Mouse (Mus musculus) kidney, embryonic 16.5 days (tissue): ENCODE results near the gene Ctdnep1. TPM values are rescaled to one million over a fixed set of nuclear protein-coding genes. Genes with fewer than 3 reads are reported as not detected.

ENCODE experiments used
- ATAC-seq: fragments of 200-750 bp; cut with Nextera tagmentation; 2 replicates; pipeline ENCODE4 v1.8.0; 2017; ENCODE audit warnings: moderate TSS enrichment; ENCODE audit not compliant: low FRiP score, low TSS enrichment
- H3K27ac ChIP-seq: fragments of 300-500 bp; sonication (generic); 2 replicates; pipeline ENCODE4 v1.5.1; 2014; ENCODE audit warnings: low read length
- H3K27me3 ChIP-seq: fragments of 300-500 bp; sonication (generic); 2 replicates; pipeline ENCODE4 v1.6.1; 2014; ENCODE audit warnings: low read length, control low read depth, mixed read lengths; ENCODE audit not compliant: insufficient read depth
- H3K36me3 ChIP-seq: fragments of 300-500 bp; sonication (generic); 2 replicates; pipeline ENCODE4 v1.6.1; 2014; ENCODE audit warnings: low read length, control low read depth, mixed read lengths; ENCODE audit not compliant: insufficient read depth
- H3K4me1 ChIP-seq: fragments of 300-500 bp; sonication (generic); 2 replicates; pipeline ENCODE4 v1.6.1; 2014; ENCODE audit warnings: low read length, control low read depth, mixed read lengths; ENCODE audit not compliant: insufficient read depth
- H3K4me2 ChIP-seq: fragments of 300-500 bp; sonication (generic); replicated peaks from 2 replicates; pipeline ENCODE4 v1.6.1; 2014; ENCODE audit warnings: low read depth, low read length
- H3K4me3 ChIP-seq: fragments of 300-500 bp; sonication (generic); 2 replicates; pipeline ENCODE4 v1.5.1; 2014; ENCODE audit warnings: mild to moderate bottlenecking, low read length
- H3K9ac ChIP-seq: fragments of 300-500 bp; sonication (generic); replicated peaks from 2 replicates; pipeline ENCODE4 v1.6.1; 2014; ENCODE audit warnings: low read length
- H3K9me3 ChIP-seq: fragments of 300-500 bp; sonication (generic); 2 replicates; pipeline ENCODE4 v1.6.1; 2016; ENCODE audit warnings: low read length, control low read depth
- WGBS: fragments of 180-500 bp; shearing (Covaris S2); extraction: QIAGEN DNeasy Blood & Tissue Kit; methylation state at CpG from one replicate; pipeline ENCODE4 v1.1.7; 2014; 5-methylcytosine and 5-hydroxymethylcytosine counted together
- polyA plus RNA-seq: library from polyadenylated mRNA; unstranded; fragments of >200 nt; fragmentation: Nextera tagmentation; extraction: Ambion mirVana; gene quantifications from 2 replicates; pipeline ENCODE4 v1.2.1, GENCODE M21; 2015

The Ctdnep1 gene
- polyA plus RNA-seq, 1 experiment from 2014 or later = 35.8 TPM

DNA sequence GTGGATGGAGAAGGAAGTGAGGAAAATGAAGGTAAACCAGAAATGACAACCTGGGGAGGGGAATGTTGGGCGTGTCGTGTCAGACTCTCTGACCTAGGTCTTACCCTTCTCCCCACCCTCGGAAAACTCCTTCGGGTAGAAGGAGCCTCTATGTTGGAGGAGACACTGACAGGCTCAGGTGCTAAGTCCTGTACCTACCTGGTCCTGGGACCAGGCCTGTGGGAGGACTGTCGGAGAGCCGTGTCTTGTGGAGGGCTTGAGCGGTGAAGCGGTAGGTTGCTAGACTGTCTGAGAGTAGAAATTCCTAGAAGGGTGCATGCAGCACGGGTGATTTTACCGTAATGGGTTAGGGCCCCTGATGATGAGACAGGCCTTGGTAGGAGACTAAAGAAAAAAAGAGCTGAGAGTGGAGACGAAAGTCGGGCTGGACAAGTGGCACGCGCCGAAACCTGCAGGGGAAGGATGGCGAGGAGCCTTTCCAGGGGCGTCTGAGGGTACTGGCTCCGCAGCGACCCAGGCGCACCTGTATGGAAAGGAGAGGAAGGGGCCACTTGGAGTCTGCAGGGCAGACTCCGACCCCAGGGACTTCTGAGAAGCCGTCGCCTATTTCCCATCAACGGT is 16.2 kb upstream of the Ctdnep1 start, which contains the start of gene Cldn7:
Gene Cldn7, plus strand, starts transcription at position 130 of the 621 bp plus-strand sequence.
- Histone ChIP-seq H3K9me3 (no peaks in the 10 kb centered on the region), H3K27me3 (peaks cover 45% of the 10 kb centered on the region), H3K4me2 (peak within 1 kb of the TSS; percentile 61), H3K9ac (peak within 1 kb of the TSS; percentile 70), H3K36me3 (peaks cover 15% of the 10 kb centered on the region), H3K4me1 (peaks cover 10% of the 10 kb centered on the region; the same call in 1 of the 2 replicates), H3K27ac (peak within 1 kb of the TSS; percentile 80), H3K4me3 (peak within 1 kb of the TSS; percentile 54)
- WGBS = 6% methylated on average over 24 of the region's 24 CpGs
- ATAC-seq = no peak; the same call in 1 of the 2 replicates

DNA sequence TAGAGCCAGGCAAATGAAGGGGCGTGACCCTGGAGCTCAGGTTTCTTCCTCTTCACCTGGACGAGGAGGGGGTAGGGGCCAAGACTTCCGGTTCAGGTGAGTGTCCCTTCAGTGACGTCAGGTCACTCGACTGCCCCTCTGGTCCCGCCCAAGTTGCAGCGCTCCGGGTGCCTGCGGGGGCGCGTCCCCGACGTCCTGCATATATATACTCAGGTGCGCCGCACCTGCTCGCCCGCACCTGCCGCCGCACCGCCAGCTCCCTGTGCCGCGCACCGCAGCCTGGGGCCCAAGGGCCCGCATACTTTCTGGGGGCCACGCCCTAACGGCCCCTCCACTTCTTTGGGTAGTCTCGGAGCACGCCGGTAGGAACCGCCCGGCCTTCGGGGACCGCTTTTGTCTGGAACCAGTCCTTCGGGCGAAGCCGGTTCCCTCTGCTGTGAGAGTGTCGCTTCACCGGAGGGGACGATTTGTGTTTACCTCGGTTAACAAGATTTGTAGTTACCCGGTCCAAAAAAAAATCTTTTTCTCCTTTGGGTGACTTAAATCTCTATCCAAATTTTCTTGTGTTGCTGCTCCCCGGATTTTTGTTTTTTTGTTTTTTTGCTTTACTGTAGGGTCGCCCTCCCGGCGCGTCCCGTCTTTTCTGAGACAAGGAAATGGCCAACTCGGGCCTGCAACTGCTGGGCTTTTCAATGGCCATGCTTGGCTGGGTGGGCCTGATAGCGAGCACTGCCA is 15.5 kb upstream of the Ctdnep1 start:
- Histone ChIP-seq H3K9me3 (no peaks in the 10 kb centered on the region), H3K27ac (peak overlapping the region; percentile 80), H3K4me2 (peak overlapping the region; percentile 61), H3K27me3 (peaks cover 45% of the 10 kb centered on the region), H3K4me1 (peaks cover 16% of the 10 kb centered on the region; the same call in 1 of the 2 replicates), H3K9ac (peak overlapping the region; percentile 70), H3K4me3 (peak overlapping the region; percentile 54), H3K36me3 (peaks cover 21% of the 10 kb centered on the region)
- WGBS = 2% methylated on average over 49 of the region's 49 CpGs
- peak; percentile 66 for ATAC-seq

DNA sequence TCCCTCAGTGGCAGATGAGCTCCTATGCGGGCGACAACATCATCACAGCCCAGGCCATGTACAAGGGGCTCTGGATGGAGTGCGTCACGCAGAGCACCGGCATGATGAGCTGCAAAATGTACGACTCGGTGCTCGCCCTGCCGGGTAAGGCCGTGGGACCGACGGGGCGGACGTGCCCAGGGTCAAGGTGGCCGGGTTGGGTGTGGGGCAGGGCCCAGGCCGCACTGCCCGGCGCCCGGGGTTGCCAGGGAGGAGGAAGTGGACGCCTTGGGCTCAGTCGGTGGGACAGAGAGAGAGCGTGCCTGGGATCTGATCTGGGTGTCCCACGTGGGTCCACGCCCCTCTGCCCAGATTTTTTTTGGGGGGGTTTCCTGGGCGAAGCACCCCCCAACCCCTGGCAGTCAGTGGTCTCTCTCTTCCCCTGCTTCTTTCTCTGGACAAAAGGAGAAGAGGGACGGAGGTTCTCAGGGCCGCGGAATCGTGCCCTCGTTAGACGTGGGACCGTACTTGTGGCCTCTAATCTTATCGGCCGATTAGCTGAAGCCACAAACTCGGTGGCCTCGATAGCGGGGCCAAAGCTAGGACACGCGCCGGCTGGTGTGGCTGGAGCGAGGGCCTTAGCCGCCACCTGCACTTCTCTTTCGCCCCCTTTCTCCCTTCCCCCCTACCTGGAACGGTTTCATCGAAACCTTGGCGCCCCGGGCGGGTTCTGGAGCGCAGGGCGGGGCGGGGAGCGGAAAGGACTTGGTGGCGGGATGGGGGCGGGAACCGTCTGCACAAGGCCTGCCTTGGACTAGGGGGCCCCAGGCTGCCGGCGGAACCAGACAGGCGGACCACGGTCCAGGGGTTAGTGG is 14.7 kb upstream of the Ctdnep1 start:
- Histone ChIP-seq H3K27ac (peak overlapping the region; percentile 80), H3K27me3 (peaks cover 45% of the 10 kb centered on the region), H3K4me3 (peak overlapping the region; percentile 54), H3K36me3 (peaks cover 21% of the 10 kb centered on the region), H3K9ac (peak overlapping the region; percentile 70), H3K4me2 (peak overlapping the region; percentile 61), H3K9me3 (no peaks in the 10 kb centered on the region), H3K4me1 (peaks cover 16% of the 10 kb centered on the region; the same call in 1 of the 2 replicates)
- ATAC-seq = peak; percentile 80
- under 1% methylated on average over 59 of the region's 59 CpGs for WGBS

DNA sequence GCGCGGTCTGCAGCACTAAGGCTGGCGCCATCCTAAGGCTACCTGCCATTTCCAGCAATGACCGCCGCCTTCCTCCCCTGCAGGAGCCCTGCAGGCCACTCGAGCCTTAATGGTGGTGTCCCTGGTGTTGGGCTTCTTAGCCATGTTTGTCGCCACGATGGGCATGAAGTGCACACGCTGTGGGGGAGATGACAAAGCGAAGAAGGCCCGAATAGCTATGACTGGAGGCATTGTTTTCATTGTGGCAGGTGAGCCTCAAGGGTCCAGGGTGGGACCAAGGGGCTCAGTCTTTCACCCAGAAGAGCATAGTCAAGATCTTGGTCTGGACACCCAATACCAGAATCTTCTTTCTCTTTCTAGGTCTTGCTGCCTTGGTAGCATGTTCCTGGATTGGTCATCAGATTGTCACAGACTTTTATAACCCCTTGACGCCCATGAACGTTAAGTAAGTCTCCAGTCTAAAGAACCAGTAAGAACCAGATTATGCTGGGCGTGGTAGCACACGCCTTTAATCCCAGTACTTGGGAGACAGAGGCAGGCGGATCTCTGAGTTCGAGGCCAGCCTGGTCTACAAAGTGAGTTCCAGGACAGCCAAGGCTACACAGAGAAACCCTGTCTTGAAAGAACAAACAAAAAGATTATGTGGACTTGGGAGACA is 14.0 kb upstream of the Ctdnep1 start:
- ATAC-seq = no peak
- H3K27me3 ChIP-seq = peaks cover 44% of the 10 kb centered on the region

DNA sequence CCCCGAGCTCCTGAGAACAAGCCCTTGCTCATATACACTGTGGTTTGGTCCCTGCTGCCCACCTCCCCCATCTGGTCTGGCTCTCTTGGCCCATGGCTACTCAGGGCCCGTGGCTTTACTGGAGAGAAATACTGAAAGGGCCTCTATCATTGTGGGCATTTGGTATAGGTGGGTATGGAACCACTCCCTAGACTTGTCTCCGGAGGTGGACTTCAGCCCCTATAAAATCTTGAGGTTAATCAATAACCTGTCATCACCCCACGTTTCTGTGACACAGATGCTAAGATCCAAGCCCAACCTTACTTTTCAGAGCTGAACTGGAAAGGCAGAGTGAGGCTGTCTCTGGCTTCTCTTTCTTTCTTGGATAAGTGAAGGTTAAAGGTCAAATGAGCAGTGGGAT is 12.2 kb upstream of the Ctdnep1 start:
- H3K27ac ChIP-seq = peak overlapping the region; percentile 35
- H3K4me3 ChIP-seq = no peak overlapping the region
- WGBS = 73% methylated on average over 4 of the region's 4 CpGs

More for the DNA sequence above, 14.0 kb upstream of the Ctdnep1 start:
- peak overlapping the region; percentile 61 for H3K4me2 ChIP-seq
- H3K9me3 ChIP-seq = no peaks in the 10 kb centered on the region
- peak overlapping the region; percentile 80 for H3K27ac ChIP-seq
- 32% methylated on average over 17 of the region's 17 CpGs for WGBS
- H3K4me1 ChIP-seq = peaks cover 16% of the 10 kb centered on the region; the same call in 1 of the 2 replicates
- peaks cover 21% of the 10 kb centered on the region for H3K36me3 ChIP-seq
- peak overlapping the region; percentile 57 for H3K9ac ChIP-seq
- peak overlapping the region; percentile 54 for H3K4me3 ChIP-seq

DNA sequence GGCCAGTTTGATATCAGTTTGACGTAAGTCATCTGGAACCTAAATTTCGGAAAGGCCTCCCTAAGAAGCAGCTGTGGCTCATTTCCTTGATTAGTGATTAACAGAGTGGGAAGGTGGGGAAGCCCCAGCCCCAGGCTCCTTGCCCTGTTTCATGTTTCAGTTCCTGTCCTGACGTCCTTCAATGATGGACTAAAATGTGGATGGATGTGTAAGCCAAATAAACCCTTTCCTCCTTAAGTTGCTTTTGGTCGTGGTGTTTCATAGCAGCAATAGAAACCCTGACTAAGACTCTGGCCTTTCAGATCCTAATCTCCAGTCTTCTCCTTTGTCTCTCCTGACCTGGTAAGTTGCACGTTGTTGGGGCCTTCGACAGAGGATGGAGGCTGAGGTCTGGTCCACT is 10.7 kb upstream of the Ctdnep1 start:
- Histone ChIP-seq H3K4me2 (no peak overlapping the region), H3K4me1 (peaks cover 16% of the 10 kb centered on the region; the same call in 1 of the 2 replicates), H3K9me3 (no peaks in the 10 kb centered on the region), H3K36me3 (peaks cover 49% of the 10 kb centered on the region), H3K27ac (peak overlapping the region; percentile 19), H3K27me3 (peaks cover 15% of the 10 kb centered on the region), H3K9ac (no peak overlapping the region), H3K4me3 (no peak overlapping the region)
- no peak for ATAC-seq
- WGBS = 57% methylated on average over 6 of the region's 6 CpGs

More for the DNA sequence above, 12.2 kb upstream of the Ctdnep1 start:
- peaks cover 16% of the 10 kb centered on the region; the same call in 1 of the 2 replicates for H3K4me1 ChIP-seq
- peaks cover 35% of the 10 kb centered on the region for H3K36me3 ChIP-seq
- ATAC-seq = no peak
- H3K9ac ChIP-seq = no peak overlapping the region
- H3K4me2 ChIP-seq = no peak overlapping the region
- no peaks in the 10 kb centered on the region for H3K9me3 ChIP-seq
- peaks cover 28% of the 10 kb centered on the region for H3K27me3 ChIP-seq

DNA sequence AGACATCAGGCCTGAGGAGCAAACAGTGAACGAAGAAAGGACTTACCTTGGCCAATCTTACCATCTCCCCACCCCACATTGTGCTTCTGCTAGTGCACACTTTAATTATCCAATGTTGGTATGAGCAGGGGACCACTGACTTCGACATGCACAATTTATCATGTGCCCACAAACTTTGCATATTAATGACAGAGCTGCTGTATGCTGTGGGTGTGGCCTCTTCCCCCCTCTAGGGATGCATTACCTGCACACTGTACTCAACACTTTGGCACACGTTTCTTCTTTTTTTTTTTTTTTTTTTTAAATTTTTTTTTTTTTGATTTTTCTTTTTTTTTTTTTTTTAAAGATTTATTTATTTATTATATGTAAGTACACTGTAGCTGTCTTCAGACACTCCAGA is 10.2 kb upstream of the Ctdnep1 start:
- H3K4me3 ChIP-seq = no peak overlapping the region
- H3K4me1 ChIP-seq = peaks cover 16% of the 10 kb centered on the region; the same call in 1 of the 2 replicates
- no peaks in the 10 kb centered on the region for H3K9me3 ChIP-seq
- no peak overlapping the region for H3K4me2 ChIP-seq
- no peak for ATAC-seq
- WGBS = 75% methylated on average over 3 of the region's 3 CpGs
- H3K36me3 ChIP-seq = peaks cover 53% of the 10 kb centered on the region
- H3K27me3 ChIP-seq = peaks cover 9% of the 10 kb centered on the region
- H3K27ac ChIP-seq = peak overlapping the region; percentile 19
- no peak overlapping the region for H3K9ac ChIP-seq

DNA sequence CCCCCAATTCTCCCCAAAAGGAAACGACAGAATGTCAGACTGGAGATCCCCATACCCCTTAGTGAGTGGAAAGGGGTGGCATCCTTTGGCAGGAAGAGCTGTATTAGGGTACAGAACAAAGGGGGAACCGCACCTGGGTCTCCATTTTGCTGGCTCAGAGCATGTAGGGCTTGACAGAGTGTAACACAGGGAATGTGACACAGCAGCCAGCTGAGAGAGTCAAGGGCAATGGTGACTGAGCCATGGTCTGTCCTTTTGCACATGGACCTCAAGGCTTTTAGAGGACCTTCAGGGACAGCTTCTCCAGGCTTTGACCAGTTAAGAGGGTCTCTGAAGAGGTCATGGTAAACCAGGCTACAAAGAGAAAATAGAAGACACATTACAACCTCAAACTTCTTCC is 6.0 kb upstream of the Ctdnep1 start:
- Histone ChIP-seq H3K4me2 (no peak overlapping the region), H3K9me3 (no peaks in the 10 kb centered on the region), H3K27me3 (no peaks in the 10 kb centered on the region), H3K27ac (no peak overlapping the region), H3K4me1 (peaks cover 13% of the 10 kb centered on the region), H3K9ac (no peak overlapping the region), H3K36me3 (peaks cover 53% of the 10 kb centered on the region), H3K4me3 (no peak overlapping the region)
- ATAC-seq = no peak
- 98% methylated on average over 2 of the region's 2 CpGs for WGBS

DNA sequence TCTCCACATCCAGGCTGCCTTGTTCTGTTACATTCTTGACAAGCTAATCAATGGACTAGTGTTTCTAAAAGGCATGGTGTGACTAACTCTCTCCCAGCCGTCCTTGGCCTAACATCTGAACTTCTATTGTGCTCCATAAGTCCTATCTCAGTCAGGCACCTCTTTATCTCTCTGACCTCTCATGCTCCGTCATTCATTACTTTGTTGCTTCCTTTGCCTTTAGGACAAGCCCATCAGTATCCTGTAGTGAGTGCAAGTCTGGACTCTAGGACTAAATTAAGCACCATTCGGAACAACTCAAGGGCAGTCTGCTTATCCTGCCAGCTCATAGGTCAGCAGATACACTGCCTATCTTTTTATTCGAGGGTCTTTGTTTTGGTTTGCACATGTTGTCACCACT is 4.7 kb upstream of the Ctdnep1 start:
- no peak overlapping the region for H3K4me3 ChIP-seq
- WGBS = 88% methylated on average over 4 of the region's 4 CpGs
- ATAC-seq = no peak
- no peaks in the 10 kb centered on the region for H3K27me3 ChIP-seq
- H3K4me1 ChIP-seq = peaks cover 9% of the 10 kb centered on the region
- no peak overlapping the region for H3K27ac ChIP-seq
- peaks cover 49% of the 10 kb centered on the region for H3K36me3 ChIP-seq
- H3K9me3 ChIP-seq = no peaks in the 10 kb centered on the region
- no peak overlapping the region for H3K4me2 ChIP-seq
- no peak overlapping the region for H3K9ac ChIP-seq
